Mouse (Mus musculus) hindbrain, embryonic 15.5 days (tissue): Measurements from ENCODE around the gene Mlana. TPM values are rescaled to one million over a fixed set of nuclear protein-coding genes. Genes with fewer than 3 reads are reported as not detected.
A peak's percentile ranks its signal among the peaks of the same experiment; 100 is the strongest.

Experiments used
- ATAC-seq: fragments of 200-750 bp; cut with Nextera tagmentation; 2 replicates; pipeline ENCODE4 v1.8.0; 2017; ENCODE audit warnings: low read depth, moderate number of reproducible peaks, moderate TSS enrichment; ENCODE audit not compliant: low FRiP score
- H3K27ac ChIP-seq: fragments of 300-500 bp; sonication (generic); replicated peaks from 2 replicates; pipeline ENCODE4 v1.5.1; 2015; ENCODE audit warnings: mild to moderate bottlenecking, inconsistent platforms
- H3K27me3 ChIP-seq: fragments of 300-500 bp; sonication (generic); 2 replicates; pipeline ENCODE4 v1.6.1; 2015; ENCODE audit warnings: control low read depth, inconsistent platforms
- H3K36me3 ChIP-seq: fragments of 300-500 bp; sonication (generic); 2 replicates; pipeline ENCODE4 v1.6.1; 2015; ENCODE audit warnings: control low read depth, inconsistent platforms
- H3K4me1 ChIP-seq: fragments of 300-500 bp; sonication (generic); replicated peaks from 2 replicates; pipeline ENCODE4 v1.6.1; 2015; ENCODE audit warnings: control low read depth, inconsistent platforms
- H3K4me2 ChIP-seq: fragments of 300-500 bp; sonication (generic); 2 replicates; pipeline ENCODE4 v1.6.1; 2015; ENCODE audit warnings: moderate library complexity, mild to moderate bottlenecking, inconsistent platforms
- H3K4me3 ChIP-seq: fragments of 300-500 bp; sonication (generic); 2 replicates; pipeline ENCODE4 v1.5.1; 2015; ENCODE audit warnings: mild to moderate bottlenecking, inconsistent platforms
- H3K9ac ChIP-seq: fragments of 300-500 bp; sonication (generic); 2 replicates; pipeline ENCODE4 v1.6.1; 2015; ENCODE audit warnings: inconsistent platforms
- H3K9me3 ChIP-seq: fragments of 300-500 bp; sonication (generic); 2 replicates; pipeline ENCODE4 v1.6.1; 2016; ENCODE audit warnings: control low read depth, inconsistent platforms
- WGBS: fragments of 180-500 bp; shearing (Covaris S2); methylation state at CpG from one replicate; pipeline ENCODE4 v1.1.7; 2015; 5-methylcytosine and 5-hydroxymethylcytosine counted together
- polyA plus RNA-seq: library from polyadenylated mRNA; unstranded; fragments of >200 nt; fragmentation: Nextera tagmentation; extraction: Ambion mirVana; gene quantifications from 2 replicates; pipeline ENCODE4 v1.2.1, GENCODE M21; 2015

The Mlana gene
- not detected in 2 replicates for polyA plus RNA-seq

- no peaks in the 10 kb centered on the region for H3K36me3 ChIP-seq
- H3K27me3 ChIP-seq = no peaks in the 10 kb centered on the region
- H3K4me2 ChIP-seq = no peak within 1 kb of the TSS
- no peak within 1 kb of the TSS for H3K4me3 ChIP-seq
- no peaks in the 10 kb centered on the region for H3K9me3 ChIP-seq
- H3K27ac ChIP-seq = no peak within 1 kb of the TSS
- WGBS = 50% methylated on average over 3 of the region's 3 CpGs
- no peak for ATAC-seq
- no peak within 1 kb of the TSS for H3K9ac ChIP-seq
- H3K4me1 ChIP-seq = no peaks in the 10 kb centered on the region
Observed at GRCm38 (mm10) chr19:29697245-29697874, at the start of gene Mlana. TSS of gene Mlana (plus strand) at chr19:29697824.

- Histone ChIP-seq H3K9me3 (no peaks in the 10 kb centered on the region), H3K4me2 (peak overlapping the region; percentile 62), H3K4me3 (peak overlapping the region; percentile 92), H3K27ac (peak overlapping the region; percentile 91), H3K9ac (0 out of 2 replicates have a peak overlapping the region, but pooled peaks have one; percentile 17), H3K36me3 (no peaks in the 10 kb centered on the region; the same call in 1 of the 2 replicates), H3K27me3 (no peaks in the 10 kb centered on the region), H3K4me1 (peaks cover 3% of the 10 kb centered on the region; the same call in 1 of the 2 replicates)
- no peak for ATAC-seq
- WGBS = 30% methylated on average over 4 of the region's 4 CpGs
Observed at GRCm38 (mm10) chr19:29648550-29648914, 49.1 kb upstream of the Mlana start.

GRCm38 (mm10) chr19:29649683-29650082, 47.9 kb upstream of the Mlana start:
- WGBS = 94% methylated on average over 1 of the region's 1 CpGs
- peaks cover 3% of the 10 kb centered on the region; the same call in 1 of the 2 replicates for H3K4me1 ChIP-seq
- no peaks in the 10 kb centered on the region for H3K27me3 ChIP-seq
- ATAC-seq = no peak
- no peak overlapping the region for H3K27ac ChIP-seq
- no peak overlapping the region for H3K4me2 ChIP-seq
- H3K36me3 ChIP-seq = no peaks in the 10 kb centered on the region; the same call in 1 of the 2 replicates
- H3K9me3 ChIP-seq = no peaks in the 10 kb centered on the region
- no peak overlapping the region for H3K9ac ChIP-seq
- H3K4me3 ChIP-seq = no peak overlapping the region

- Histone ChIP-seq H3K4me3 (no peak overlapping the region), H3K27me3 (no peaks in the 10 kb centered on the region), H3K27ac (no peak overlapping the region), H3K4me2 (no peak overlapping the region), H3K4me1 (no peaks in the 10 kb centered on the region), H3K9me3 (no peaks in the 10 kb centered on the region), H3K36me3 (no peaks in the 10 kb centered on the region), H3K9ac (no peak overlapping the region)
- no peak for ATAC-seq
- WGBS = 93% methylated on average over 9 of the region's 9 CpGs
Observed at GRCm38 (mm10) chr19:29653768-29654265, 43.8 kb upstream of the Mlana start.

GRCm38 (mm10) chr19:29655148-29655547, 42.5 kb upstream of the Mlana start:
- ATAC-seq = no peak

GRCm38 (mm10) chr19:29656029-29656428, 41.6 kb upstream of the Mlana start:
- H3K4me1 ChIP-seq = no peaks in the 10 kb centered on the region
- H3K9me3 ChIP-seq = no peaks in the 10 kb centered on the region
- no peaks in the 10 kb centered on the region for H3K27me3 ChIP-seq
- WGBS = 87% methylated on average over 4 of the region's 4 CpGs
- H3K4me3 ChIP-seq = no peak overlapping the region
- no peaks in the 10 kb centered on the region for H3K36me3 ChIP-seq
- H3K9ac ChIP-seq = no peak overlapping the region
- no peak for ATAC-seq
- H3K27ac ChIP-seq = no peak overlapping the region
- H3K4me2 ChIP-seq = no peak overlapping the region

More at GRCm38 (mm10) chr19:29655148-29655547, 42.5 kb upstream of the Mlana start:
- H3K27me3 ChIP-seq = no peaks in the 10 kb centered on the region
- H3K4me2 ChIP-seq = no peak overlapping the region
- H3K36me3 ChIP-seq = no peaks in the 10 kb centered on the region
- WGBS = 30% methylated on average over 6 of the region's 6 CpGs
- no peaks in the 10 kb centered on the region for H3K9me3 ChIP-seq
- no peaks in the 10 kb centered on the region for H3K4me1 ChIP-seq
- no peak overlapping the region for H3K9ac ChIP-seq
- no peak overlapping the region for H3K4me3 ChIP-seq
- H3K27ac ChIP-seq = no peak overlapping the region

GRCm38 (mm10) chr19:29656620-29657019, 41.0 kb upstream of the Mlana start:
- Histone ChIP-seq H3K4me3 (no peak overlapping the region), H3K27me3 (no peaks in the 10 kb centered on the region), H3K9ac (no peak overlapping the region), H3K4me1 (no peaks in the 10 kb centered on the region), H3K27ac (no peak overlapping the region), H3K36me3 (no peaks in the 10 kb centered on the region), H3K4me2 (no peak overlapping the region), H3K9me3 (no peaks in the 10 kb centered on the region)
- ATAC-seq = no peak
- 88% methylated on average over 5 of the region's 5 CpGs for WGBS

GRCm38 (mm10) chr19:29657033-29657432, 40.6 kb upstream of the Mlana start:
- Histone ChIP-seq H3K9me3 (no peaks in the 10 kb centered on the region), H3K27ac (no peak overlapping the region)
- WGBS = 66% methylated on average over 3 of the region's 3 CpGs

GRCm38 (mm10) chr19:29657558-29657957, 40.1 kb upstream of the Mlana start:
- WGBS = 89% methylated on average over 2 of the region's 2 CpGs
- Histone ChIP-seq H3K4me3 (no peak overlapping the region), H3K27me3 (no peaks in the 10 kb centered on the region), H3K9me3 (no peaks in the 10 kb centered on the region), H3K4me1 (no peaks in the 10 kb centered on the region), H3K27ac (no peak overlapping the region), H3K9ac (no peak overlapping the region), H3K36me3 (no peaks in the 10 kb centered on the region), H3K4me2 (no peak overlapping the region)
- ATAC-seq = no peak

More at GRCm38 (mm10) chr19:29657033-29657432, 40.6 kb upstream of the Mlana start:
- Histone ChIP-seq H3K4me1 (no peaks in the 10 kb centered on the region), H3K4me3 (no peak overlapping the region), H3K36me3 (no peaks in the 10 kb centered on the region), H3K9ac (no peak overlapping the region), H3K4me2 (no peak overlapping the region), H3K27me3 (no peaks in the 10 kb centered on the region)
- ATAC-seq = no peak

- Histone ChIP-seq H3K27me3 (no peaks in the 10 kb centered on the region), H3K27ac (no peak overlapping the region), H3K4me2 (no peak overlapping the region), H3K9ac (no peak overlapping the region), H3K9me3 (no peaks in the 10 kb centered on the region), H3K36me3 (no peaks in the 10 kb centered on the region), H3K4me3 (no peak overlapping the region), H3K4me1 (no peaks in the 10 kb centered on the region)
- no peak for ATAC-seq
- 89% methylated on average over 4 of the region's 4 CpGs for WGBS
Observed at GRCm38 (mm10) chr19:29658836-29659235, 38.8 kb upstream of the Mlana start.

GRCm38 (mm10) chr19:29659705-29660104, 37.9 kb upstream of the Mlana start:
- H3K4me1 ChIP-seq = no peaks in the 10 kb centered on the region
- H3K4me3 ChIP-seq = no peak overlapping the region
- H3K27ac ChIP-seq = no peak overlapping the region
- H3K36me3 ChIP-seq = no peaks in the 10 kb centered on the region
- WGBS = 61% methylated on average over 6 of the region's 6 CpGs
- no peak for ATAC-seq
- H3K4me2 ChIP-seq = no peak overlapping the region
- H3K27me3 ChIP-seq = no peaks in the 10 kb centered on the region
- no peaks in the 10 kb centered on the region for H3K9me3 ChIP-seq
- H3K9ac ChIP-seq = no peak overlapping the region

- no peak overlapping the region for H3K4me2 ChIP-seq
- ATAC-seq = no peak
- H3K4me3 ChIP-seq = no peak overlapping the region
- H3K9me3 ChIP-seq = no peaks in the 10 kb centered on the region
- H3K9ac ChIP-seq = no peak overlapping the region
- H3K27me3 ChIP-seq = no peaks in the 10 kb centered on the region
- H3K36me3 ChIP-seq = no peaks in the 10 kb centered on the region
- H3K27ac ChIP-seq = no peak overlapping the region
- no peaks in the 10 kb centered on the region for H3K4me1 ChIP-seq
- 86% methylated on average over 10 of the region's 10 CpGs for WGBS
Observed at GRCm38 (mm10) chr19:29660835-29661764, 36.5 kb upstream of the Mlana start.
